Mouse (Mus musculus): ENCODE data around the gene Xrra1. TPM values are rescaled to one million over a fixed set of nuclear protein-coding genes. Genes with fewer than 3 reads are reported as not detected.

The Xrra1 gene
- polyA plus RNA-seq, 1 experiment from 2014 or later: 0.35 TPM

DNA sequence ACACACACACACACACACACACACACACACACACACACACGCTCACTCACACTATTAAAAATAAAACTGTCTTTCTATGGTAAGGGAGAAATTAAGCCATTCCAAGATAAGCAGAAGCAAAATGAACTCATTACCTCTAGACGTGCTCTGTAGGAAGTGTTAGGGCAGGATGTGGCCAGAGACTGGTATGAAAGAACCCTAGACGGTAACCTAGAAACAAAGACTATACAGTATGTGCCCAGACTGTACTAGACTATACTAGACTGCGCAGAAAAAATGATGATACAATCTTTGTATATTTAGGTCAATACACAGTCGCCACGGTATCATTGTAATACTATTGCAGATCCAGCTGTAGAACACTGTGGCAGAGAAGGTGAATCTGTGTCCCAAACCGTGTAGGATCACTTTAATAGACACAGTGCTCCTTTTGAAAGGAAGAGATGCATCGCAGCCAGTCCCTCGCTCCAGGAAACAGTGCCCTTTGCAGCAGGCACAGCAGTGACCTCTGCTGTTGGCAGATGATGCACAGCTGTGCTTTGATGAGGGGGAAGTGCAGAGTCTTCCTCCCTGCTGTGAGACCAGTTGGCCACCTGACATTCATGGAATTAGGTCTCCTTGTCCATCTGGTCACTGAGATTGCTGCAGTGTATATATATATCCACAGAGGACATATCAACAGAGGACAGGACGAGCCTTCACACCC lies 30.4 kb downstream of the Xrra1 start:
- no peaks in the 10 kb centered on the region for H3K36me3 ChIP-seq
- no peaks in the 10 kb centered on the region for H3K9me3 ChIP-seq (replicated peaks)
- H3K27ac ChIP-seq: no peak overlapping the region
- no peaks in the 10 kb centered on the region for H3K27me3 ChIP-seq (ENCODE audit: low read depth, poor library complexity, severe bottlenecking)
- 47% methylated on average over 10 of the region's 10 CpGs for WGBS
- H3K4me1 ChIP-seq: peaks cover 19% of the 10 kb centered on the region
- DNase-seq (ENCODE audit: low spot score): no peak
- H3K4me3 ChIP-seq: no peak overlapping the region

DNA sequence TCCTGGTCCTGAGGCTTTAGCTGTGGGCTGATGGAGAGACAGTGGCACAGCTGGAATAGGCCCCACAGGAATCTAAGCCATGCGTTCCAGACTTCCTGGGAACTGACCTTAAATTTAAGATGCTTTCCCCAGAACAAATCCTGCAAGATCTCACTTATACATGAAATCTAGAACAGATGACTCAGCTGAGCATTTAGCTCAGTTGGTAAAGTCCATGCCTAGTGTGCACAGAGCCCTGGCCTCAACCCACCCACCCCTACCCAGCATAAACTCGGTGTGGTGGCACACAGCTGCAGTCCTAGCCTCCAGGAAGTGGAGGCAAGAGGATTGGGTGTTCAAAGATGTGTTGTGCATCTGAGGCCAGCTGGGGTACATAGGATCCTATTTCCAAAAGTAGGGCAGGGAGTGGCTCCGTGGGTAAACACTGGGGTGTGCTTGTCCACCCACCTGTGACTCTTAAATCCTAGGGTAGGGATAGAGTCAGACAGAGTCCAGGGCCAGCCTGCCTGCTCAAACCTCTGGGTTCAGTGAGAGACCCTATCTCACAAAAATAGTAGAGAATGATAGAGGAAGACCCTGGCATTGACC lies 31.3 kb downstream of the Xrra1 start:
- no peak for DNase-seq (ENCODE audit: low spot score)
- Histone ChIP-seq H3K4me3 (no peak overlapping the region), H3K27ac (no peak overlapping the region), H3K27me3 (ENCODE audit: low read depth, poor library complexity, severe bottlenecking) (no peaks in the 10 kb centered on the region), H3K9me3 (replicated peaks) (no peaks in the 10 kb centered on the region), H3K36me3 (no peaks in the 10 kb centered on the region), H3K4me1 (peaks cover 19% of the 10 kb centered on the region)
- WGBS: 78% methylated on average over 3 of the region's 3 CpGs

DNA sequence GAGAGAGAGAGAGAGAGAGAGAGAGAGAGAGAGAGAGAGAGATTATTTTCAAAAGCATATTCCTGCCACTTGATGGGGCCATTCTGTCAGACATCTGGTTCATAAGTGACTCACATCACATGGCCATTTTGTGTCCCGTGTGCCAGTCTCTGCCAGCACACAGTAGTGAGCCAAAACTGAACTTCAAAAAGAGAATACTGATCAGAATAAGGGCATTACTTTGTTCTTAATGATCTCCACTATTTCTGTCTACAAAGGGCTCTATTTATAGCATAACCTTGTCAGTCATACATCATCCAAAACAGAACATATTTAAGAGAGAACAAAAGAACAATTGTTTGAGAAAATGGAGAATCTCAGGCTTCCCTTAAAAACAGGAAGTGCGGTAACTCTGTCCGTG lies 32.6 kb downstream of the Xrra1 start:
- Histone ChIP-seq H3K9me3 (replicated peaks) (no peaks in the 10 kb centered on the region), H3K36me3 (no peaks in the 10 kb centered on the region), H3K27me3 (ENCODE audit: low read depth, poor library complexity, severe bottlenecking) (no peaks in the 10 kb centered on the region), H3K4me1 (peaks cover 15% of the 10 kb centered on the region), H3K27ac (no peak overlapping the region), H3K4me3 (no peak overlapping the region)
- 81% methylated on average over 3 of the region's 3 CpGs for WGBS
- DNase-seq (ENCODE audit: low spot score): no peak

DNA sequence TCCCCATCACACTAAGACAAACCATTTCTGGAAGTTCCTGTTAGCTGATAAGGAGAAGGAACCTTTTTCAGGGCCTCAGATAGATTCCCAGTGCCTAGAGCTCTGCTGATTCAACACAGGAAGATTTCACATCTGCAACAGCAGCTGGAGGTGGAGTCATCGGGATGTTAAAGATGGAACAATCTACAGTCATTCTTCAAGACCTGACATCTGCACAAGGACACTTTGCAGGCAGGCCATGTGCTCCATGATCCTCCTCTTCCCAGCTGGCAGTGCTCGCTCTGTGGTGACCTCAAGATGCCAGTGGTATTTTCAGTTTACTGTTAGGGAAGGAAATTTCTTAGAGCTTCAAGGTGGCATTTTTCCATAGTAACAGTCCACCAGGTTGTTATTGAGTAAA lies 33.4 kb downstream of the Xrra1 start:
- Histone ChIP-seq H3K27ac (no peak overlapping the region), H3K4me1 (peaks cover 15% of the 10 kb centered on the region), H3K36me3 (no peaks in the 10 kb centered on the region), H3K4me3 (no peak overlapping the region), H3K27me3 (ENCODE audit: low read depth, poor library complexity, severe bottlenecking) (no peaks in the 10 kb centered on the region), H3K9me3 (replicated peaks) (no peaks in the 10 kb centered on the region)
- DNase-seq (ENCODE audit: low spot score): no peak
- 94% methylated on average over 2 of the region's 2 CpGs for WGBS

DNA sequence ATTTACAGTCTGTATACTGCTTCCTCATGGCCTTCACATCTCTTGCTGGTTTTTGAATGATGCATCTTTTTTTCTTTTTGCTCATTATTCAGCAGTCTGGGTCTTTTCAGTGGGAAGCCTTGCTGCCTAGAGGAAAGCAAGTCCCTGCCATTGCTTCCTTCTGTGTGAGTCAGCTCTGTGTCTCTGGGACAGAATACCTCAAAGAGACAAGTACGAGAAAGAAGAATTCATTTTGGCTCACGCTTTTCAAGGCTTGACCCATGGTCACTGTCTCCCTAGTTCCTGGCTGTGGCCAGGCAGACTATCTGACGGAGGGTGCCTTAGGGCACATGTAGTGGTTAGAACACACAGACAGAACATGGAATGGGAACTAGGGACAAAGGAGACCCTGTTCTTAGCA lies 35.1 kb downstream of the Xrra1 start:
- Histone ChIP-seq H3K27me3 (ENCODE audit: low read depth, poor library complexity, severe bottlenecking) (no peaks in the 10 kb centered on the region), H3K36me3 (no peaks in the 10 kb centered on the region), H3K27ac (no peak overlapping the region), H3K9me3 (replicated peaks) (no peaks in the 10 kb centered on the region), H3K4me1 (peaks cover 15% of the 10 kb centered on the region), H3K4me3 (no peak overlapping the region)
- no peak for DNase-seq (ENCODE audit: low spot score)
- 85% methylated on average over 3 of the region's 3 CpGs for WGBS

DNA sequence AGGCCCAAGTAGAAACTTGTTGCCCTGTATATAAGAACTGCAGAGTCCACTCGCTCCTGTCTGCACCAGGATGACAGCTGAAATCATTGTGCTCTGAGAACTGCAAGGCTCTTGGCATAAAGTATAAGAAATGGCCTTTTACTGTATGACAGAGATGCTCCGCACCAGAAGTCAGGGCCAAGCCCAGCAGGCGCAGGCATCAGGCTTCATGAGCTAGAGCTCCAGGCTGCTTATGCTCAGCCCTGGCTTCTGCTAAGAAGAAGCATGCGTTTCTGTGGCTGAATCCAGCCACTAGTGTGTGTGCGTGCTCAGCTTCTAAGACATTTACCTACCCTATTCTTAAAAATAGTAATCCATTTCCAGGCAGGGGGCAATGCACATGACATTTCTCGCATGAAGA lies 35.6 kb downstream of the Xrra1 start:
- no peak overlapping the region for H3K4me3 ChIP-seq
- H3K27me3 ChIP-seq (ENCODE audit: low read depth, poor library complexity, severe bottlenecking): no peaks in the 10 kb centered on the region
- no peak overlapping the region for H3K27ac ChIP-seq
- no peaks in the 10 kb centered on the region for H3K36me3 ChIP-seq
- no peaks in the 10 kb centered on the region for H3K9me3 ChIP-seq (replicated peaks)
- H3K4me1 ChIP-seq: peaks cover 13% of the 10 kb centered on the region
- WGBS: 88% methylated on average over 6 of the region's 6 CpGs
- DNase-seq (ENCODE audit: low spot score): no peak

DNA sequence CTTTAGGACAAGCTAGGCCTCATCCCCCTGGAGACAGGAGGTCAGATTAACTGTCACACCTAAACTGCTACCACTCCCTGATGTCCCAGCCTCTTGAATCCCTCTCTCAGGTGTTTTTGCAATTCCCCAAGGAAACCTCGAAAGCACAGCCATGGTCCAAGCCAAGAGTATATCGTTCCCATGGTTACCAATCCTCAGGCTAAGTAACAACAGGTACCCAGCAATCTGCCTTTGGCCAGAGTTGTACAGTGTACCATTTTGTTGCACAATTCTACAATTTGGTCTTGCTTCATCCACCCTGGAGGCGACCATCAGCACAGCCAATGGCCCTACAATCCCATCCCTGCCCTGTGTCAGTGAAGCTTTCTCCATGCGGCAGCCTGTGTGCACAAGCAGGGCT lies 38.0 kb downstream of the Xrra1 start:
- Histone ChIP-seq H3K4me1 (0 out of 2 replicates have a peak, but pooled peaks cover 2% of the 10 kb centered on the region), H3K9me3 (replicated peaks) (no peaks in the 10 kb centered on the region), H3K27me3 (ENCODE audit: low read depth, poor library complexity, severe bottlenecking) (no peaks in the 10 kb centered on the region), H3K4me3 (no peak overlapping the region), H3K36me3 (no peaks in the 10 kb centered on the region), H3K27ac (no peak overlapping the region)
- DNase-seq (ENCODE audit: low spot score): no peak
- 78% methylated on average over 4 of the region's 4 CpGs for WGBS

DNA sequence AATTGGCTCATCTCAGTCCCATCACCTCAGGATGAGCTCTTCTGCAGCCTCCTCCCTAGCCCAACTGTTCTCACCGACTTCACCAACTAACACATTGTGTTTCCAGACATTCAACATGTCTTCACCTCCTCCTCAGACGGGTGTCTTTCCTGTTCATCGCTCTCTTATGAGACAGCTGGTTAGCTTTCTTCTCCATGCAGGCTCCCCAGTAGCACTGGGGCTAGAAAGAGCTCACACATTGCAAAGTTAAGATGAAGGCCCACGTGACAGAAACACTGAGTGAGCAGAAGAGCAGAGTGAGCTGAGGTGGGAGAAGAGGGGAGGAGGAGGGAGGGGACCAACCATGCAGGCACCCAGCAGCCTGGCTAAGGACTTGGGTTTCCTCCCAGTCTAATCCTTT lies 43.3 kb downstream of the Xrra1 start:
- DNase-seq (ENCODE audit: low spot score): no peak
- Histone ChIP-seq H3K4me3 (no peak overlapping the region), H3K27ac (no peak overlapping the region), H3K27me3 (ENCODE audit: low read depth, poor library complexity, severe bottlenecking) (no peaks in the 10 kb centered on the region), H3K9me3 (replicated peaks) (no peaks in the 10 kb centered on the region), H3K36me3 (no peaks in the 10 kb centered on the region), H3K4me1 (no peaks in the 10 kb centered on the region)
- 66% methylated on average over 4 of the region's 4 CpGs for WGBS

DNA sequence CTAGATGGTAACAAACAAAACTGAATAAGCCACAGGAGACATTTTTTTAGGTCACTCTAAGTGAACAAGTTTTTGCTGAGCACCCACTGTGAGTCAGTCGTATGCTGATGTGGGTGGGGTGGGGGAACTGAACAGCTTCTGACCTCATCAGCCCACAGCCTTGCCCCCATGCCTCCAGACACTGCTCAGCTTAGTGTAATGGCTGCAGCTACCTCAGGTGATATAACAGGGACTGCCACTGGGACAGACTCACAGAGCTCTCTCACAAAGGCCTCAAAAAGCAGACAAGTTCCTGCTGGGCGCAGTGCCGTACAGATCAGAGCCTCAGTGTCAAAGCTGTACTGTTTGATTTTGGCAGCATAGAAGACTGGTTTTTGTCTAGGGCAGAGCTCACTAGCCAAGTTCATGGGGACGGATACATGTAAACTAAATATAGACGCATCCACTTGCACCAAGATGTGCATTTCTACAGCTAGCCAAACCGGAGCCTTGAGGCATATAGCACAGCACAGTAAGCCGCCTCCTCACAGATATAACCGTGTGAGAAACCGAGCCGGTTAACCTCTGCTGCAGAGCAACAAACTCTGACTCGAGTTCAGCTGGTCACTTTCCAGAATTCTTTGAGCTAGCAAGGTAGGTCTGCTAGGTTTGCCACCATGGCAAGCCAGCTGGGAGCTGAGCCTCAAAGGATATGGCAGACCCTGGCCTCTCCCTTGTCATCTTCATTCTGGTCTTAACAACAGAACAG lies 44.2 kb downstream of the Xrra1 start:
- Histone ChIP-seq H3K4me3 (no peak overlapping the region), H3K36me3 (no peaks in the 10 kb centered on the region), H3K27me3 (ENCODE audit: low read depth, poor library complexity, severe bottlenecking) (no peaks in the 10 kb centered on the region), H3K27ac (no peak overlapping the region), H3K9me3 (replicated peaks) (no peaks in the 10 kb centered on the region), H3K4me1 (no peaks in the 10 kb centered on the region)
- no peak for DNase-seq (ENCODE audit: low spot score)
- 88% methylated on average over 11 of the region's 11 CpGs for WGBS

DNA sequence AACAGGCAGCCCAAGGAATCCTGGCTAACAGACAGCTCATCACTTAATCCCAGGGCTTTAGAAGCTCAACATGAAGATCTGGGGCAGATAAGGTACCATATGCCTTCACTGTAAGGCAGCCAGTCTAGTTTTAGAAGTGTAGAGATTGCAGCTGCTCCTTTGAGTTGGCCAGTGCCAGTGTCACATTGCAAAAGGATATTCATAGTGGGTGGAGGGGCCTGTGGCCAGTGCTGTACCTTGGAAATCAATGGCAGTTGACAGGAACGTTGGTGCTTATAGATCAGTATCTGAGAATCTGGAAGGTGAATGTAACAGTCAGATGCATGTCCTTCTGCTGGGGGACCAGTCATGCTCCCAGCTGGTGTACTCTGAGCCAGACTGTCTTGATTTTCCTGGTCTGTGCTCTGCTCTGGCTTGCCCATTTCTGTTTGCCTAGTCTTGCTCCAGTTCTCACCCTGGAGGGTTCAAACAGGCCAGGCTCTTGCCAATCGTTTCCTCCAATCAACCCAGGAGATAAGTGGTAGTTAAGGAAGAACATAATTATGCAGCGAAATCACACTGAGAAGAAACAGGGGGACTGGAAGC lies 45.6 kb downstream of the Xrra1 start:
- no peak overlapping the region for H3K27ac ChIP-seq
- no peaks in the 10 kb centered on the region for H3K27me3 ChIP-seq (ENCODE audit: low read depth, poor library complexity, severe bottlenecking)
- WGBS: 62% methylated on average over 3 of the region's 3 CpGs
- DNase-seq (ENCODE audit: low spot score): no peak
- H3K9me3 ChIP-seq (replicated peaks): no peaks in the 10 kb centered on the region
- no peak overlapping the region for H3K4me3 ChIP-seq
- no peaks in the 10 kb centered on the region for H3K4me1 ChIP-seq
- H3K36me3 ChIP-seq: no peaks in the 10 kb centered on the region

DNA sequence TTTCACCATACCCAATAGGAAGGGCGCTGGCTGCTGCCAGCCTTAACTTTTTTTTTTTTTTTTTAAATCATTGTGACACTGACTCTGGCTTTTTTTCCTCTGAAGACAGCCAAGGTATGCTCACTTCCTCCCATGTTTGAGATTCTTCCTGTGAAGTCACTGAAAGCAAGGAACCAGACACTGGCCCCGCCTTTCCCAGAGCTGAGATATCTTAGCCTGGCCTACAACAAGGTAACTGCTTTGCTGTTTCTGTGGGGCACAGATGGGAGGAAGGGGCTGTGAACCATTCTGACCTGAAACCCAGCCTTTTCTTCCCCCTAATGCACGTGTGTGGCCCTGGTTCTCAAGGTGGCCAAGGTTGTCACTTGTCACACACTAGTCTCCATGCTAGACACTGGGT lies 47.4 kb downstream of the Xrra1 start:
- no peaks in the 10 kb centered on the region for H3K36me3 ChIP-seq
- no peaks in the 10 kb centered on the region for H3K4me1 ChIP-seq
- no peaks in the 10 kb centered on the region for H3K27me3 ChIP-seq (ENCODE audit: low read depth, poor library complexity, severe bottlenecking)
- H3K9me3 ChIP-seq (replicated peaks): no peaks in the 10 kb centered on the region
- H3K4me3 ChIP-seq: no peak overlapping the region
- 83% methylated on average over 3 of the region's 3 CpGs for WGBS
- DNase-seq (ENCODE audit: low spot score): no peak
- no peak overlapping the region for H3K27ac ChIP-seq

DNA sequence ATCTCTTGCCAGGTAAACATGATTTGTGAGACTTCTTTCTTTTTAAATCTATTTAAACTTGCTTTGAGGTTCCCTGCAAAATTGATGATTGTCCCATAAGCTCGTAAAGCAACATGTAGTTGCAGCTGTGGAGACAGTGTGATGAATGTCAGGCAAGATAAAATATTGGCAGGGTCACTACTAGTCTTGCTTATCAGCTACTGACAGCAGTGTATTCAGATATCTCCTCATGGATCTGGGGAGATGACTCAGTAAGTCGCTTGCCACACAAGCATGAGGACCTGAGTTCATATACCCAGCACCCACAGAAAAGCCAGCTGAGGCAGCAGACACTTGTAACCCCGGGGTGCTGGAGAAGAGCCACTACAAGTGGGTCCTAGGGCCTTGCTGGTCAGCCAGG lies 48.5 kb downstream of the Xrra1 start:
- WGBS: 77% methylated on average over 3 of the region's 3 CpGs
- Histone ChIP-seq H3K9me3 (replicated peaks) (no peaks in the 10 kb centered on the region), H3K27ac (no peak overlapping the region), H3K36me3 (no peaks in the 10 kb centered on the region), H3K4me1 (no peaks in the 10 kb centered on the region), H3K4me3 (no peak overlapping the region), H3K27me3 (ENCODE audit: low read depth, poor library complexity, severe bottlenecking) (no peaks in the 10 kb centered on the region)
- DNase-seq (ENCODE audit: low spot score): no peak

DNA sequence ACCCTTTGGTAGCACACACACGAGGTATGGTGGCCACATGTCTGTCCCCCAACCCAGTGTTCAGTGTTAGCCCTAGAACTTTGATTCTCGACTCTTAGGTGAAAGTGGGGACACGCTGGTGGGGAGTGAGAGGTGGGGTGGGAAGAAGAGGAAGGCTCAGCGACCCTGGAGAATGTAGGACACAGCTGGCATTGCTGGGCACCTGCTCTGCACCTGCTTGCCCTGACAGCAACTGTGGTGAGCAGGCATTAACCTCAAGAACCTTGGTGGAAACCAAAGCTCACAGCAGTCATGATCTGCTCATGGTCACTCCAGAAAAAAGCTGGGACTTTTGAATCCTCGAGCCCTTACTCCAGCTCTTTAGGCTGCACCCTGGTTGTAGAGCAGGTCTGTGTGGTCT lies 52.1 kb downstream of the Xrra1 start:
- Histone ChIP-seq H3K36me3 (no peaks in the 10 kb centered on the region), H3K27ac (no peak overlapping the region), H3K4me1 (no peaks in the 10 kb centered on the region), H3K9me3 (replicated peaks) (no peaks in the 10 kb centered on the region), H3K4me3 (no peak overlapping the region), H3K27me3 (ENCODE audit: low read depth, poor library complexity, severe bottlenecking) (peaks cover 8% of the 10 kb centered on the region)
- DNase-seq (ENCODE audit: low spot score): no peak
- WGBS: 79% methylated on average over 5 of the region's 5 CpGs

Data from limb, embryonic 10.5 days (tissue).